25 mouse cellular contexts compared by ENCODE assay signal in genomic region chr14:105010742-105011141, GRCm38 (mm10).
DNase-seq lines count a peak whose midpoint lies in the region; ATAC-seq lines count a peak whose summit lies in the region.
"Had no signal": no experiment of that assay in that cellular context is flagged by ENCODE, and none has a peak within 500 bp of the region (broad histone marks: within the 10 kb centered on the region; RNA-seq: fewer than 3 reads in every experiment).

No protein-coding gene starts in this region.

- DNase-seq in forebrain, embryonic 14.5 days (ENCODE audit: low spot score) = peak; percentile 11
- no peak for DNase-seq in forebrain, embryonic 11.5 days (ENCODE audit: low spot score)
- no peak for DNase-seq in neural tube, embryonic 10.5 days (ENCODE audit: extremely low spot score, low spot score)
- peak; percentile 70 for DNase-seq in cerebellum, adult 9-11 months
- no peak for DNase-seq in adrenal gland, adult 2 months
- DNase-seq: adrenal gland, postnatal 36 days; gastrocnemius, postnatal 10 days; heart, postnatal 10 days; kidney, adult 18-20 months; kidney, postnatal 4 days; layer of hippocampus, adult 9-11 months; lung, embryonic 14.5 days; right cerebral cortex, postnatal 14 days had no signal

- no peaks in the 10 kb centered on the region for H3K9me3 ChIP-seq in forebrain, embryonic 14.5 days (replicated peaks; ENCODE audit: control insufficient read depth, low read length)
- H3K9me3 ChIP-seq in forebrain, embryonic 11.5 days (ENCODE audit: control insufficient read depth, low read length) = no peaks in the 10 kb centered on the region
- H3K9me3 ChIP-seq in neural tube, embryonic 14.5 days (ENCODE audit: control insufficient read depth, low read length) = no peaks in the 10 kb centered on the region
- no peaks in the 10 kb centered on the region for H3K9me3 ChIP-seq in heart, embryonic 12.5 days (replicated peaks)
- H3K9me3 ChIP-seq: embryonic facial prominence, embryonic 12.5 days; hindbrain, embryonic 10.5 days; midbrain, embryonic 12.5 days had no signal

- no peaks in the 10 kb centered on the region for H3K36me3 ChIP-seq in forebrain, embryonic 14.5 days (ENCODE audit: control insufficient read depth, insufficient read depth, low read length)
- no peaks in the 10 kb centered on the region for H3K36me3 ChIP-seq in forebrain, embryonic 11.5 days (ENCODE audit: control insufficient read depth, insufficient read depth, low read length)
- no peaks in the 10 kb centered on the region for H3K36me3 ChIP-seq in neural tube, embryonic 14.5 days (ENCODE audit: control insufficient read depth, insufficient read depth, low read length)
- no peaks in the 10 kb centered on the region for H3K36me3 ChIP-seq in heart, embryonic 12.5 days
- H3K36me3 ChIP-seq: embryonic facial prominence, embryonic 12.5 days; hindbrain, embryonic 10.5 days; midbrain, embryonic 12.5 days had no signal

- H3K9ac ChIP-seq in forebrain, embryonic 14.5 days (ENCODE audit: low read length) = no peak overlapping the region
- H3K9ac ChIP-seq in forebrain, embryonic 11.5 days (ENCODE audit: low read length) = no peak overlapping the region
- no peak overlapping the region for H3K9ac ChIP-seq in neural tube, embryonic 14.5 days (replicated peaks; ENCODE audit: low read depth, low read length)
- no peak overlapping the region for H3K9ac ChIP-seq in heart, embryonic 12.5 days
- H3K9ac ChIP-seq: embryonic facial prominence, embryonic 12.5 days; liver, embryonic 14.5 days; lung, embryonic 14.5 days; midbrain, embryonic 12.5 days had no signal

- H3K4me3 ChIP-seq in forebrain, embryonic 14.5 days (ENCODE audit: low read depth, low read length) = no peak overlapping the region
- H3K4me3 ChIP-seq in forebrain, embryonic 11.5 days (ENCODE audit: low read depth, low read length) = no peak overlapping the region
- H3K4me3 ChIP-seq in neural tube, embryonic 14.5 days (ENCODE audit: low read depth, low read length) = no peak overlapping the region
- no peak overlapping the region for H3K4me3 ChIP-seq in heart, embryonic 12.5 days
- H3K4me3 ChIP-seq: embryonic facial prominence, embryonic 12.5 days; hindbrain, embryonic 10.5 days; left cerebral cortex, adult 2 months; midbrain, embryonic 12.5 days had no signal

- no peaks in the 10 kb centered on the region for H3K27me3 ChIP-seq in forebrain, embryonic 14.5 days (replicated peaks; ENCODE audit: control insufficient read depth, insufficient read depth, low read length)
- H3K27me3 ChIP-seq in forebrain, embryonic 11.5 days (ENCODE audit: control insufficient read depth, insufficient read depth, low read length) = no peaks in the 10 kb centered on the region
- no peaks in the 10 kb centered on the region for H3K27me3 ChIP-seq in neural tube, embryonic 14.5 days (ENCODE audit: control insufficient read depth, insufficient read depth, low read length)
- no peaks in the 10 kb centered on the region for H3K27me3 ChIP-seq in heart, embryonic 12.5 days (replicated peaks)
- H3K27me3 ChIP-seq: embryonic facial prominence, embryonic 12.5 days; midbrain, embryonic 12.5 days had no signal

- ATAC-seq in forebrain, embryonic 14.5 days = no peak; the same call in 1 of the 2 replicates
- ATAC-seq in forebrain, embryonic 11.5 days (replicated peaks; ENCODE audit: low FRiP score) = no peak
- ATAC-seq in neural tube, embryonic 14.5 days (ENCODE audit: low read depth) = peak; percentile 61; the same call in 1 of the 2 replicates
- no peak for ATAC-seq in heart, embryonic 12.5 days (ENCODE audit: insufficient number of reproducible peaks, low FRiP score)
- ATAC-seq: CD4-positive, CD25-positive, alpha-beta regulatory T cell, adult 4 months; forebrain, embryonic 16.5 days; inflammation-experienced regulatory T-cells, adult 6 months had no signal

- H3K4me2 ChIP-seq in forebrain, embryonic 14.5 days (ENCODE audit: low read length) = no peak overlapping the region
- H3K4me2 ChIP-seq in forebrain, embryonic 11.5 days (ENCODE audit: low read depth, low read length, severe bottlenecking) = no peak overlapping the region
- no peak overlapping the region for H3K4me2 ChIP-seq in neural tube, embryonic 14.5 days (ENCODE audit: low read depth, low read length)
- no peak overlapping the region for H3K4me2 ChIP-seq in heart, embryonic 12.5 days
- H3K4me2 ChIP-seq: embryonic facial prominence, embryonic 12.5 days; heart, embryonic 11.5 days; lung, embryonic 14.5 days; midbrain, embryonic 12.5 days had no signal

- no peaks in the 10 kb centered on the region for H3K4me1 ChIP-seq in forebrain, embryonic 14.5 days (ENCODE audit: control insufficient read depth, insufficient read depth, low read length)
- H3K4me1 ChIP-seq in forebrain, embryonic 11.5 days (replicated peaks; ENCODE audit: control insufficient read depth, insufficient read depth, low read length) = no peaks in the 10 kb centered on the region
- no peaks in the 10 kb centered on the region for H3K4me1 ChIP-seq in neural tube, embryonic 14.5 days (ENCODE audit: control insufficient read depth, insufficient read depth, low read length)
- H3K4me1 ChIP-seq in heart, embryonic 12.5 days (replicated peaks) = no peaks in the 10 kb centered on the region
- H3K4me1 ChIP-seq: embryonic facial prominence, embryonic 12.5 days; midbrain, embryonic 12.5 days had no signal

- no peak overlapping the region for H3K27ac ChIP-seq in forebrain, embryonic 14.5 days (ENCODE audit: low read depth, low read length)
- no peak overlapping the region for H3K27ac ChIP-seq in forebrain, embryonic 11.5 days (ENCODE audit: low read depth, low read length)
- H3K27ac ChIP-seq in neural tube, embryonic 14.5 days (ENCODE audit: low read depth, low read length) = no peak overlapping the region
- no peak overlapping the region for H3K27ac ChIP-seq in heart, embryonic 12.5 days (ENCODE audit: poor library complexity, severe bottlenecking)
- H3K27ac ChIP-seq: embryonic facial prominence, embryonic 12.5 days; hindbrain, embryonic 10.5 days; left cerebral cortex, adult 2 months; liver, embryonic 14.5 days; midbrain, embryonic 12.5 days; stomach, postnatal 0 days had no signal

Comparison
In these comparisons a context has a peak if more than half of its experiments do, and no peak if none do; other contexts are left out.
1. DNase-seq: peak in forebrain, embryonic 14.5 days (single experiment) and cerebellum, adult 9-11 months (single experiment); none in forebrain, embryonic 11.5 days (single experiment), neural tube, embryonic 10.5 days (single experiment) and adrenal gland, adult 2 months (single experiment).